Mouse (Mus musculus) kidney, adult 2 months (tissue): Measurements from ENCODE around the gene Gabrg3. TPM values are rescaled to one million over a fixed set of nuclear protein-coding genes. Genes with fewer than 3 reads are reported as not detected.

Source experiments
- DNase-seq: peaks from one replicate; pipeline ENCODE4 v3.0.0; 2021
- H3K27ac ChIP-seq: fragments of 200-500 bp; 2 replicates; pipeline ENCODE4 v1.5.1; 2012; ENCODE audit warnings: low read depth, low read length, control low read depth, inconsistent platforms; ENCODE audit not compliant: insufficient read depth
- H3K27me3 ChIP-seq: fragments of 200-500 bp; replicated peaks from 2 replicates; pipeline ENCODE4 v1.6.1; 2012; ENCODE audit warnings: mild to moderate bottlenecking, moderate library complexity, low read length, inconsistent platforms; ENCODE audit not compliant: control insufficient read depth, insufficient read depth
- H3K36me3 ChIP-seq: fragments of 200-500 bp; 2 replicates; pipeline ENCODE4 v1.6.1; 2012; ENCODE audit warnings: mild to moderate bottlenecking, moderate library complexity, low read length, inconsistent platforms; ENCODE audit not compliant: control insufficient read depth, insufficient read depth
- H3K4me1 ChIP-seq: fragments of 200-500 bp; 2 replicates; pipeline ENCODE4 v1.6.1; 2011; ENCODE audit warnings: low read length; ENCODE audit not compliant: control insufficient read depth, insufficient read depth
- H3K4me3 ChIP-seq: fragments of 200-500 bp; 2 replicates; pipeline ENCODE4 v1.5.1; 2011; ENCODE audit warnings: mild to moderate bottlenecking, low read depth, low read length, control low read depth; ENCODE audit not compliant: insufficient read depth
- CTCF ChIP-seq: fragments of 200-500 bp; conservative IDR thresholded peaks from 2 replicates; pipeline ENCODE4 v1.5.1; 2011; ENCODE audit warnings: low read depth, mild to moderate bottlenecking, control low read depth, low read length, moderate library complexity, mixed read lengths; ENCODE audit not compliant: insufficient read depth, insufficient read length
- POLR2A ChIP-seq: fragments of 200-500 bp; IDR thresholded peaks from one replicate; pipeline ENCODE4 v1.6.1; 2011; ENCODE audit warnings: low read depth, low read length, control low read depth
- WGBS: fragments of 180-500 bp; shearing (Covaris S2); methylation state at CpG from one replicate; pipeline ENCODE4 v1.1.7; 2018; 5-methylcytosine and 5-hydroxymethylcytosine counted together
- polyA plus RNA-seq: library from polyadenylated mRNA; depleted of rRNA; stranded (reverse); fragments of >200 nt; gene quantifications from 2 replicates; pipeline ENCODE4 v1.2.3, GENCODE M21; 2012

Gabrg3 gene
- polyA plus RNA-seq, 1 experiment, result 0.13 TPM

- TF ChIP-seq POLR2A (no peak), CTCF (no peak)
- Histone ChIP-seq H3K4me1 (no peaks in the 10 kb centered on the region), H3K36me3 (no peaks in the 10 kb centered on the region), H3K27ac (no peak overlapping the region), H3K4me3 (no peak overlapping the region), H3K27me3 (no peaks in the 10 kb centered on the region)
- DNase-seq, result no peak
- WGBS, result 93% methylated on average over 2 of the region's 2 CpGs
These were observed 315.4 kb downstream of the Gabrg3 start for GRCm38 (mm10) chr7:57071435-57072160.

- Histone ChIP-seq H3K36me3 (no peaks in the 10 kb centered on the region), H3K4me3 (no peak overlapping the region), H3K27ac (no peak overlapping the region), H3K4me1 (no peaks in the 10 kb centered on the region), H3K27me3 (no peaks in the 10 kb centered on the region)
- TF ChIP-seq POLR2A (no peak), CTCF (no peak)
- no peak for DNase-seq
- 83% methylated on average over 3 of the region's 3 CpGs for WGBS
These were observed 321.6 kb downstream of the Gabrg3 start for GRCm38 (mm10) chr7:57065398-57065797.

- H3K4me3 ChIP-seq, result no peak overlapping the region
- H3K27me3 ChIP-seq, result no peaks in the 10 kb centered on the region
- no peak for DNase-seq
- H3K4me1 ChIP-seq, result no peaks in the 10 kb centered on the region
- H3K27ac ChIP-seq, result no peak overlapping the region
- TF ChIP-seq CTCF, result no peak
- TF ChIP-seq POLR2A, result no peak
- H3K36me3 ChIP-seq, result no peaks in the 10 kb centered on the region
- WGBS, result 72% methylated on average over 1 of the region's 1 CpGs
These were observed 335.9 kb downstream of the Gabrg3 start for GRCm38 (mm10) chr7:57050906-57051635.

GRCm38 (mm10) chr7:57037861-57038421, 349.0 kb downstream of the Gabrg3 start:
- Histone ChIP-seq H3K27ac (no peak overlapping the region), H3K4me3 (no peak overlapping the region), H3K36me3 (no peaks in the 10 kb centered on the region), H3K4me1 (no peaks in the 10 kb centered on the region), H3K27me3 (no peaks in the 10 kb centered on the region)
- TF ChIP-seq POLR2A, result no peak
- TF ChIP-seq CTCF, result no peak
- WGBS, result 75% methylated on average over 2 of the region's 2 CpGs
- no peak for DNase-seq

GRCm38 (mm10) chr7:57000585-57001261, 386.3 kb downstream of the Gabrg3 start:
- Histone ChIP-seq H3K36me3 (no peaks in the 10 kb centered on the region), H3K27ac (no peak overlapping the region), H3K4me1 (no peaks in the 10 kb centered on the region), H3K4me3 (no peak overlapping the region), H3K27me3 (no peaks in the 10 kb centered on the region)
- WGBS, result 85% methylated on average over 3 of the region's 3 CpGs
- TF ChIP-seq CTCF (no peak), POLR2A (no peak)
- no peak for DNase-seq

GRCm38 (mm10) chr7:56997713-56998624, 389.0 kb downstream of the Gabrg3 start:
- no peaks in the 10 kb centered on the region for H3K4me1 ChIP-seq
- H3K27ac ChIP-seq, result no peak overlapping the region
- H3K4me3 ChIP-seq, result no peak overlapping the region
- no peak for DNase-seq
- 76% methylated on average over 2 of the region's 2 CpGs for WGBS
- H3K36me3 ChIP-seq, result no peaks in the 10 kb centered on the region
- TF ChIP-seq POLR2A (no peak), CTCF (no peak)
- no peaks in the 10 kb centered on the region for H3K27me3 ChIP-seq

- Histone ChIP-seq H3K27me3 (no peaks in the 10 kb centered on the region), H3K36me3 (no peaks in the 10 kb centered on the region), H3K4me3 (no peak overlapping the region), H3K4me1 (no peaks in the 10 kb centered on the region), H3K27ac (no peak overlapping the region)
- WGBS, result 84% methylated on average over 2 of the region's 2 CpGs
- DNase-seq, result peak; percentile 11
- TF ChIP-seq CTCF (no peak), POLR2A (no peak)
These were observed 440.6 kb downstream of the Gabrg3 start for GRCm38 (mm10) chr7:56946398-56946797.
